13 mouse cellular contexts compared by ENCODE assay signal in genomic region chr13:111856786-111857455, GRCm38 (mm10). TPM values are rescaled to one million over a fixed set of nuclear protein-coding genes. Genes with fewer than 3 reads are reported as not detected.
A peak's percentile ranks its signal among the peaks of the same experiment; 100 is the strongest.
DNase-seq lines count a peak whose midpoint lies in the region; ATAC-seq and TF ChIP-seq lines count a peak whose summit lies in the region.
"Had no signal": no experiment of that assay in that cellular context is flagged by ENCODE, and none has a peak within 500 bp of the region (broad histone marks: within the 10 kb centered on the region; RNA-seq: fewer than 3 reads in every experiment).

No protein-coding gene starts in this region.

- H3K4me3 ChIP-seq in brown adipose tissue, adult 24 weeks (ENCODE audit: insufficient read depth, low read depth, low read length): no peak overlapping the region
- no peak overlapping the region for H3K4me3 ChIP-seq in liver, postnatal 0 days (ENCODE audit: low read depth, low read length)

- peaks cover 13% of the 10 kb centered on the region; the same call in 1 of the 2 replicates for H3K4me1 ChIP-seq in brown adipose tissue, adult 24 weeks (ENCODE audit: control insufficient read depth, insufficient read depth, insufficient read length, low read length)
- peaks cover 10% of the 10 kb centered on the region for H3K4me1 ChIP-seq in liver, postnatal 0 days (ENCODE audit: insufficient read depth)

- DNase-seq in adrenal gland, postnatal 10 days: peak; percentile 19
- DNase-seq in adrenal gland, adult 8-10 months: no peak
- DNase-seq in heart, postnatal 10 days: peak; percentile 28 to 34
- DNase-seq in heart, postnatal 25 days (ENCODE audit: low spot score): no peak
- no peak for DNase-seq in liver, postnatal 0 days
- DNase-seq in layer of hippocampus, postnatal 10 days (ENCODE audit: low spot score in 2 of 2): no peak
- no peak for DNase-seq in natural killer cell, adult 2 months (ENCODE audit: low spot score in 2 of 2)
- DNase-seq: cerebellum, adult 11 months; gastrocnemius, postnatal 14 days; spleen, adult 18-20 months; thymus, adult 18-20 months had no signal

- peak overlapping the region; percentile 33 for H3K27ac ChIP-seq in brown adipose tissue, adult 24 weeks (replicated peaks; ENCODE audit: low read depth, low read length)
- peak overlapping the region; percentile 49 for H3K27ac ChIP-seq in liver, postnatal 0 days (ENCODE audit: low read depth)

- ATAC-seq in liver, postnatal 0 days: 0 out of 2 replicates have a peak, but pooled peaks have one; percentile 26
- ATAC-seq: activated CD4-positive, CD25-positive, alpha-beta regulatory T cell, adult 4 months had no signal

- no peak overlapping the region for H3K9ac ChIP-seq in liver, postnatal 0 days (replicated peaks)

- H3K9me3 ChIP-seq in liver, postnatal 0 days (ENCODE audit: low read length): no peaks in the 10 kb centered on the region

- intact Hi-C loops in heart, postnatal 10 days (cut with DNase I): no loop called here
- intact Hi-C loops in heart, postnatal 25 days (cut with DNase I): no loop called here

- TF ChIP-seq CTCF in liver, postnatal 0 days (IDR thresholded peaks at IDR 0.05; ENCODE audit: low read depth): no peak

- TF ChIP-seq EP300 in liver, postnatal 0 days (IDR thresholded peaks at IDR 0.05; ENCODE audit: low read depth): no peak

- H3K4me2 ChIP-seq in liver, postnatal 0 days (ENCODE audit: low read depth, low read length): no peak overlapping the region

- no peaks in the 10 kb centered on the region for H3K36me3 ChIP-seq in liver, postnatal 0 days (replicated peaks; ENCODE audit: insufficient read depth, low read length)

- WGBS in liver, postnatal 0 days (ENCODE audit: insufficient replicate concordance): 62% methylated on average over 7 of the region's 7 CpGs

- 0 out of 2 replicates have a peak, but pooled peaks cover 4% of the 10 kb centered on the region for H3K27me3 ChIP-seq in liver, postnatal 0 days (ENCODE audit: insufficient read depth, low read length)

RNA-seq across cellular contexts. Expression of gene Map3k1, which starts 48.1 kb away (rescaled TPM):
- total RNA-seq in adrenal gland, postnatal 10 days (2021): 10 to 100 TPM; 51.1 to 81.1 TPM
- 100 to 1,000 TPM in 1 of 4 experiments, 10 to 100 TPM in 3; 41.6 to 114 (median 77.4) TPM for total RNA-seq in adrenal gland, adult 8-10 months (2022)
- total RNA-seq in heart, postnatal 10 days (2021): 10 to 100 TPM; 33.7 to 38.5 TPM
- 10 to 100 TPM; 27.9 to 33.0 TPM for total RNA-seq in heart, postnatal 25 days (2021)
- 11.1 and 15.3 TPM in 2 replicates for polyA plus RNA-seq in brown adipose tissue, adult 24 weeks (2012; ENCODE audit: insufficient read depth, insufficient read length, missing spikeins)
- 10.8 and 11.5 TPM in 2 replicates for polyA plus RNA-seq in liver, postnatal 0 days (2015; fragmentation: Nextera tagmentation; extraction: Ambion mirVana)
- 10 to 100 TPM; 21.2 to 25.6 TPM for total RNA-seq in layer of hippocampus, postnatal 10 days (2021)

Comparison
In these comparisons a context has a peak if more than half of its experiments do, and no peak if none do; other contexts are left out.
1. DNase-seq: peak in adrenal gland, postnatal 10 days (single experiment) and heart, postnatal 10 days (2 of 2); none in adrenal gland, adult 8-10 months (single experiment), heart, postnatal 25 days (single experiment), liver, postnatal 0 days (single experiment), layer of hippocampus, postnatal 10 days (0 of 2) and natural killer cell, adult 2 months (0 of 2).